Mouse (Mus musculus) effector memory CD4-positive, alpha-beta T cell, adult 7 months (primary cell): ENCODE results near the gene Serpinf1. TPM values are rescaled to one million over a fixed set of nuclear protein-coding genes. Genes with fewer than 3 reads are reported as not detected.

ENCODE experiments used
- polyA plus RNA-seq: library from polyadenylated mRNA; unstranded; fragments of 100-300 nt; shearing (Covaris generic); gene quantifications from one replicate; pipeline ENCODE4 v1.2.1, GENCODE M21; 2017

Gene Serpinf1
- 1.3 TPM for polyA plus RNA-seq

DNA sequence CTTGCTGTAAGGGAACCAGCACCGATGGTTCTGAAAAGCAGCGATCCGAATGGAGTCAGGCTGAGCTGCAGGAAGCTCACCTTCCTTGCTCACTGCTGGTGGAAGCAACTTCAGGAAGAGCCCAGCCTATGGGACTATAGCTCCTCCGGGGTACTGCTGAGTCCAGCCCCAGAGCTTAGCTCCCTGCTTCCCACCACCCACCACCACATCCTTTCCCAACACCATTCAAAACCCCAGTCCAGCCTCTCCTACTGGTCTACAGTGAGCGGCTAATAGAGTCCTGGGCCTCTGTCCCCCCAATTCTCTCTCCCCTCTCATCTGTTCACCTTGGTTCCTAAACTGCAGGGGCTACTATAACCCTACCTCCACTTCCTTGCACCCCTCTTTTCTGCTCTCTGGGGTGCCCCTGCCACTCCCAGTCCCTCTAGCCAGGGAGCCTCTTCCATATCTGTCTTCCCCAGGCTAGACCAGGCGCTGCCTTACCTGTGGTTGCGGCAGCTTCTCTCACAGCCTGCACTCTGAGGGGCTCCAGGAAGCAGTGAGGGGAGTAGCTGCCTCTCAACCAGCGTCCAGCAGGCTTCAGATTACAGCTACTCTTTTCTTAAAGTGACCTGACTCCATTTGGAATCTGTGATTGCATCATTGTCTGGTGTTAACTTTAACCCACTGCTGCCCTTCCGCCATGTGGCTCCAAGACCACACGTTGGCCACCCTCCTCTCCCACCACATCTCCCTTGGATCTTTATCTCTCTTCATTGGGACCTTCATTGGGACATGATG, at the start of gene Serpinf1:
TSS of gene Serpinf1 (minus strand) at position 689 of the 780 bp plus-strand sequence.

GRCm38 (mm10) chr11:75460844-75461742, 38.6 kb upstream of the Serpinf1 start, which contains the start of gene Tlcd2:
Gene Tlcd2, plus strand, starts transcription at chr11:75461715.

GRCm38 (mm10) chr11:75453991-75454930, 31.8 kb upstream of the Serpinf1 start, which contains the start of gene Wdr81:
Gene Wdr81, minus strand, starts transcription at chr11:75454717.

GRCm38 (mm10) chr11:75439363-75439762, 16.9 kb upstream of the Serpinf1 start, which contains the start of gene Serpinf2:
Gene Serpinf2, minus strand, starts transcription at chr11:75439591.

Other genes starting within 250 kb of the Serpinf1 start
- 19.7 TPM for gene Ovca2, start 243.9 kb downstream of the Serpinf1 start, polyA plus RNA-seq
- 9.1 TPM for gene Dph1, start 231.5 kb downstream of the Serpinf1 start, polyA plus RNA-seq
- 22.1 TPM for gene Rtn4rl1, start 228.9 kb downstream of the Serpinf1 start, polyA plus RNA-seq
- gene Rpa1, start 74.4 kb downstream of the Serpinf1 start, polyA plus RNA-seq = 99.0 TPM
- gene Smyd4, start 74.3 kb downstream of the Serpinf1 start, polyA plus RNA-seq = 19.8 TPM
- 0.29 TPM for gene Serpinf2, start 16.9 kb upstream of the Serpinf1 start, polyA plus RNA-seq
- 6.6 TPM for gene Wdr81, start 32.0 kb upstream of the Serpinf1 start, polyA plus RNA-seq
- gene Tlcd2, start 39.0 kb upstream of the Serpinf1 start, polyA plus RNA-seq = 2.4 TPM
- gene Prpf8, start 64.1 kb upstream of the Serpinf1 start, polyA plus RNA-seq = 50.3 TPM
- gene Rilp, start 87.4 kb upstream of the Serpinf1 start, polyA plus RNA-seq = not detected
- 1.2 TPM for gene Scarf1, start 90.8 kb upstream of the Serpinf1 start, polyA plus RNA-seq
- 9.9 TPM for gene Slc43a2, start 109.0 kb upstream of the Serpinf1 start, polyA plus RNA-seq
- 314 TPM for gene Pitpna, start 165.4 kb upstream of the Serpinf1 start, polyA plus RNA-seq
- 87.0 TPM for gene Inpp5k, start 208.3 kb upstream of the Serpinf1 start, polyA plus RNA-seq
- 17.9 TPM for gene Myo1c, start 227.8 kb upstream of the Serpinf1 start, polyA plus RNA-seq